In the genomic region with DNA sequence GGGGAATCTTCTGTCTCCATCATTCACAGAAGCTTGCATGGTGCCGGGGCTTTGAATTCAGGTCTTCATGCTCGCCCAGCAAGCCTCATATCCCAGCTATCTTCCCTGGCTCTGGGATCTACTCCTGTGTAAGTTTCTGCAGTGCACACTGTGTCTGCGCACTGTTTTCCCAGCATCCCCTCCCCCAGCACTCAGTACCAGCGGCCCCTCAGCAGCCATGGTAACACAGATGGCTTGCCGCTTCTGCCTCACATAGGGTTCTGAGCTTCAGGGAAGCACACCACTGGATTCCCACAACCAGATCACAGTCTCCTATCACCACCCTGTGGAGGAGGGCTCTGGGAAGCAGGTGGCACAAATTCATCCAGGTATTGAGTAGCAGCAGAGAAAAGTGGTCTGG, we compare ENCODE assay signal across 18 mouse cellular contexts.
DNase-seq lines count a peak whose midpoint lies in the region; ATAC-seq and TF ChIP-seq lines count a peak whose summit lies in the region.
"Had no signal": no experiment of that assay in that cellular context is flagged by ENCODE, and none has a peak within 500 bp of the region (broad histone marks: within the 10 kb centered on the region; RNA-seq: fewer than 3 reads in every experiment).

No protein-coding gene starts in this region.

- TF ChIP-seq EP300 in liver, postnatal 0 days (IDR thresholded peaks at IDR 0.05; ENCODE audit: low read depth): no peak

- 43% methylated on average over 5 of the region's 5 CpGs for WGBS in hindbrain, embryonic 15.5 days
- 65% methylated on average over 5 of the region's 5 CpGs for WGBS in liver, postnatal 0 days (ENCODE audit: insufficient replicate concordance)

- peak; percentile 27 to 37 for DNase-seq in layer of hippocampus, postnatal 36 days
- no peak for DNase-seq in layer of hippocampus, adult 9-10 months (ENCODE audit: low spot score)
- peak; percentile 29 for DNase-seq in right cerebral cortex, postnatal 14 days
- DNase-seq in right cerebral cortex, adult 18-20 months: no peak
- DNase-seq in lung, adult 18-20 months: no peak
- DNase-seq in liver, postnatal 0 days: no peak
- DNase-seq: cerebellum, postnatal 25 days; gastrocnemius, postnatal 25 days; kidney, adult 2 months; kidney, postnatal 25 days; thymus, postnatal 25 days had no signal

- H3K36me3 ChIP-seq in hindbrain, embryonic 15.5 days: no peaks in the 10 kb centered on the region
- H3K36me3 ChIP-seq in liver, postnatal 0 days (replicated peaks; ENCODE audit: insufficient read depth, low read length): no peaks in the 10 kb centered on the region
- H3K36me3 ChIP-seq: embryonic facial prominence, embryonic 10.5 days; G1E; limb, embryonic 10.5 days; lung, embryonic 15.5 days had no signal

- H3K27ac ChIP-seq in hindbrain, embryonic 15.5 days (replicated peaks): no peak overlapping the region
- H3K27ac ChIP-seq in liver, postnatal 0 days (ENCODE audit: low read depth): no peak overlapping the region
- H3K27ac ChIP-seq: embryonic facial prominence, embryonic 10.5 days; limb, embryonic 10.5 days; lung, embryonic 15.5 days; macrophage had no signal

- no peaks in the 10 kb centered on the region for H3K27me3 ChIP-seq in hindbrain, embryonic 15.5 days
- H3K27me3 ChIP-seq in liver, postnatal 0 days (ENCODE audit: insufficient read depth, low read length): no peaks in the 10 kb centered on the region
- H3K27me3 ChIP-seq: lung, embryonic 15.5 days had no signal

- H3K4me1 ChIP-seq in hindbrain, embryonic 15.5 days (replicated peaks): peaks cover 8% of the 10 kb centered on the region; the same call in 1 of the 2 replicates
- H3K4me1 ChIP-seq in liver, postnatal 0 days (ENCODE audit: insufficient read depth): no peaks in the 10 kb centered on the region
- H3K4me1 ChIP-seq: lung, embryonic 15.5 days had no signal

- no peak overlapping the region for H3K4me2 ChIP-seq in hindbrain, embryonic 15.5 days
- no peak overlapping the region for H3K4me2 ChIP-seq in liver, postnatal 0 days (ENCODE audit: low read depth, low read length)
- H3K4me2 ChIP-seq: liver, embryonic 11.5 days; lung, embryonic 15.5 days had no signal

- no peak for TF ChIP-seq CTCF in liver, postnatal 0 days (IDR thresholded peaks at IDR 0.05; ENCODE audit: low read depth)

- no peaks in the 10 kb centered on the region for H3K9me3 ChIP-seq in hindbrain, embryonic 15.5 days
- H3K9me3 ChIP-seq in liver, postnatal 0 days (ENCODE audit: low read length): no peaks in the 10 kb centered on the region
- H3K9me3 ChIP-seq: embryonic facial prominence, embryonic 10.5 days; limb, embryonic 10.5 days; lung, embryonic 15.5 days had no signal

- peak; percentile 73; the same call in 1 of the 2 replicates for ATAC-seq in hindbrain, embryonic 15.5 days (ENCODE audit: low FRiP score, low read depth)
- no peak for ATAC-seq in liver, postnatal 0 days

- H3K4me3 ChIP-seq in hindbrain, embryonic 15.5 days: no peak overlapping the region
- no peak overlapping the region for H3K4me3 ChIP-seq in liver, postnatal 0 days (ENCODE audit: low read depth, low read length)
- H3K4me3 ChIP-seq: embryonic facial prominence, embryonic 10.5 days; limb, embryonic 10.5 days; lung, embryonic 15.5 days had no signal

- H3K9ac ChIP-seq in hindbrain, embryonic 15.5 days: no peak overlapping the region
- H3K9ac ChIP-seq in liver, postnatal 0 days (replicated peaks): no peak overlapping the region
- H3K9ac ChIP-seq: lung, embryonic 15.5 days had no signal

Comparison
In these comparisons a context has a peak if more than half of its experiments do, and no peak if none do; other contexts are left out.
1. DNase-seq: peak in layer of hippocampus, postnatal 36 days (2 of 2) and right cerebral cortex, postnatal 14 days (single experiment); none in layer of hippocampus, adult 9-10 months (single experiment), right cerebral cortex, adult 18-20 months (single experiment), lung, adult 18-20 months (0 of 2) and liver, postnatal 0 days (single experiment).